Mouse (Mus musculus): ENCODE data around the gene Pde6h.

GRCm38 (mm10) chr6:136875670-136876069 lies 48.0 kb upstream of the Pde6h start, which contains the start of gene Mgp:
- TF ChIP-seq POLR2A (IDR thresholded peaks at IDR 0.05; ENCODE audit: low read depth, low read length) (peak; percentile 99), CTCF (IDR thresholded peaks at IDR 0.05; ENCODE audit: borderline replicate concordance, insufficient read depth, low read length) (no peak)
